Mouse (Mus musculus) lung, postnatal 0 days (tissue): ENCODE measurements around the gene Nme8.

ENCODE experiments used
- CTCF ChIP-seq: IDR thresholded peaks from 2 replicates; pipeline ENCODE4 v1.5.1; 2016; ENCODE audit warnings: antibody characterized with exemption, mild to moderate bottlenecking
- EP300 ChIP-seq: IDR thresholded peaks from 2 replicates; pipeline ENCODE4 v1.6.1; 2016; ENCODE audit warnings: antibody characterized with exemption, mild to moderate bottlenecking, control low read depth

DNA sequence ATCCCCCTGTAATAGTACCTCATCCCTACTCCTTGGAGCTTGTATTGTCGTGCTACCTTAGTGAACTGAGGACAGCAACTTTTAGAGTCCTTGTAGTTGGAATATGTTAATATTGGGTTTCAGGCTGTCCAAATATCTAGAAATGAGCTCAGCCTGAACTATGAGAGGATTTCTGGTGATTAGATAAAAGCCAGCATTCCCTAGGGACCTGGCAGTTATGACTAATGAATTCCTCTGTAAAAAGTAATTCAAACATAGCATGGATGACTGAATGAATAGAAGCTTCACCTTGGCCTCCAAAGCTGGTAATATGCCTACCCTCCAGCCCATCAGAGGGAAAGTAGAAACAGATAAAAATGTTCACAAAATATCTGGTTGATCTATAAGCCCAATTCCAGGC, 71.1 kb downstream of the Nme8 start:
- TF ChIP-seq CTCF (no peak), EP300 (no peak)
